Mouse (Mus musculus) cerebellum, adult 9-11 months (tissue): ENCODE measurements around the gene Mxi1.

Experiments used
- DNase-seq: peaks from one replicate; pipeline ENCODE4 v3.0.0; 2022

Mxi1 gene

DNA sequence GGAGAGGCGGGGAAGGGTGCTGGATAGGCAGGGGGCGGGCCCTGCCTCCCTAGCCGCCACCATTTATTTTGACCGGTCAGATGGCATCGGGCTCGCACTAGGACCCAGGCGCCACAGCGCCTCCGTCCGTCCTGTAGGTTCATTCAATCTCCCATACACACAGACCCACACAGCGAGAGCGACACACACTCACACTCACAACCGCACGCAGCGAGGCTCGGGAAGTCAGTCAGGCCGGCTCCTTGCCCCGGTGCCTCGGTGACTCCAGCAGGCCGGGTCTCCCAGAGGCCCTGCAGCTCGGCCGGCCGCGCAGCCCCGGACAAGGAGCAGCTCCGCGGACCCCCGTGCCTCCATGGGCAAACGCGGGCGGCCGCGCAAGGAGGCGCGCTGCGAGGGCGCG is at the start of gene Mxi1:
Gene Mxi1 (plus strand): TSS at position 171 of the 400 bp plus-strand sequence.
- peak; percentile 90 for DNase-seq

DNA sequence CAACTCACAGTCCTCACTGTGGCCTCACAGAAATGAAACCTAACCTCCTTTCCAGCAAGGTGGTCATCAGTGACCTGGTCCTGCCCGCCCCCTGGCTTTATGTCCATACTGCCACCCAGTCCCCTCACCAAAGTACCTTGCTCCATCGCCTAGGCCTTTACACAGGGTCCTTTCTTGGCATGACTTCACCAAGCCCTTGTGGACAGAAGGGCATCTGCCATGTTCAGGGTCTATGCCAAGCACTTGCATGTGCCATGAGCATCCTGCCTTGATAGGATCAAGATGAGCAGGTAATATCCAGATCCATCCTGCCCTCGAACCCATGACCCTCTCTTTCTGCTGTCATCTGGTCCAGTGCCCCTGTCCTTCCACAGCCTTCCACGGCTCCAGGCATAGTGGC is 49.5 kb upstream of the Mxi1 start:
- peak; percentile 37 for DNase-seq

DNA sequence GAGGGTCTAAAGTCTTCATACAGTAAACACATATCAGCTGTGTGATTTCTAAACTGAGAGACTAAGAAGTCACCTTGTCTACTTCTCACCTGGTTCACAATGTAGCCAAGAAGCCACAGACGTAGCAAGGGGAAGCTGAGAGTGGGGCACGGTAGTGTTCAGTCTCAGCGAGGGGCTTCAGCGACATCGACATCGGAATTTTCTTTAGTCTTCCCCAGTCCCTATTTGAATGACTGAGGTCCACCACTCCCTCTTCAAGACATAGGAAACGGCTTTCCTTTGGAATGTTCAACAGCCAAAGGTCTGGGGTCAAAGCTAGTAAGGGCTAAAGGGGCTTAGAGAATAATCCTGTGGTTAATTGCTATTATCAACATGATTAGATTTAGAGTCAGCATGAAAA is 48.3 kb upstream of the Mxi1 start:
- no peak for DNase-seq

DNA sequence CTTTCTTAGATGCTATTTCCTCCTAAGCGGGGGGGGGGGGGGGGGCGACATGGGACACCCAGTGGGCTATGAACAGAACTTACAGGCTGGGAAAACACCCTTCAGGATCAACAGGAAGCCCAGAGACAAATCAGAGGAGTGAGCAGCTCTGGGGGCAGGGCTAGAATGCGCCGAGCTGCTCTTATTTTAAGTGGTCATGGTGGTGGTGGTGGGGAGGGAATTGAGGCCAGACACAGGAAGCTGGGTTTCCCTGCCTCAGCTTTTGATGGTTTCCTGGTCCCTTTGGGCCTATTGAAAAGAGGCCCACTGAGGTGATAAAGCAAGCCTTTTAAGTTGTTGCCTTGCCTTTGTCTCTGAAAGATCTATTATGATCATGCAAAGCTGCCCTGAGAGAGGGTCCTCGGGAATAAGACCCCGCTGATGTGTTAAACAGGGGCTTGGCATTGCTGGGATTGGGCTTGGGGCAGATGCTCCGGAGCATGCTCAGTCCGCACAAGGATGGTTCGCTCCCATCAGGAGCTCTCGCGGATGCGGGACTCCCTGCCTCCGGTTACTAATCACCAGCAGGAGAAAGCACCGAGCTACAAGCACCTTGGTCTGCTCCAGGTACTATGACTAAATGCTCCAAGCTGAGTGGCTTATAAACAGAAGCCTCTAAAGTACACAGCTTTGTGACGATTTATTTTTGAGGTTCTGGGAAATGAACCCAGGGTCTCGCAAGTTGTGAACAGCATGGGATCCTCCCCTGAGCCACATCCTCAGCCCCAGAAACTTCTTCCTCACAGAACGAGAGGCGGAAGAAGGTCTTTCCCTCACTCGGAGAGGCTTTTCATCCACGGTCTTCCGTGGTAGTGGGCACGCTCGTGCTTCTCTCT is 46.2 kb upstream of the Mxi1 start:
- DNase-seq, result no peak

DNA sequence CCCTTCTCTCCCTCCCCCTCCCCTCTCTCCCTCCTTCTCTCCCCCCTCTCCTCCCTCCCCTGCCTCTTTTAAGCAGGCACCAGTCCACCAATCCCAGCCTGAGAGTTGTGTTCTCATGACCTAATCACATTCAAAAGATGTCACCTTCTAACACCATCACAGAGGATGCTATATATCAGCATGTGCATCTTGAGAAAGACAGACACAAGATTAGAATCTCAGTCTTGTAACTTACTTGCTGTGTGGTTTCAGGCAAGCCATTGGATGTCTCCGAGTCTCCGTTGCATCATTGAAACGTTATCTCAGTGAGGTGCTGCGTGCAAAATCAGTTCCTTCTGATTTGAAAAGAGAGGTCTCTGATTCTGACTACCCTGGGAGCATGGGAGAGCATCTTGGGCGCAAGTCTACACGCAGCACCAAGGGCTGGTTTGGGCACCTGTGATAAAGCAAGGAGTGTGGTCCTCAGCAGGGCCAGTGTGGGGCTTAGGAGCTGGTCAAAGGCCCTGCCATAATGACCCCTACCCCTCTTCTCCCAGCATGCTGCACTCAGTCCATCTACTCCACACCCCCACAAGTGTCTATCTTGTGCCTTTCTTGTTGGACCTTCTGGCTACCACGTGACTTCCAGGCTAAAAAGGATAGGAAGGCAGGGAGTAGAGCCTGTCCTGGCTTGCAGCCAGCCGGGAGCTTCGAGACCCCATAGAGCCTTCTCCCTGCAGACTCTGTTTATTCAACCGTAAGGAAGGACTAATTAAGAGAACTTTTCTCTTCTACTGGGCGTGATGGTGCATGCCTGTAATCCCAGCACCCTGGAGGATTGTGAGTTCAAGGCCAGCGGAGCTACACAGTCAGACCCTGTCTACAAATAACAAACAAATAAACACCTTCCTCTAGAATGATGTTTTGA is 45.2 kb upstream of the Mxi1 start:
- DNase-seq, result no peak

DNA sequence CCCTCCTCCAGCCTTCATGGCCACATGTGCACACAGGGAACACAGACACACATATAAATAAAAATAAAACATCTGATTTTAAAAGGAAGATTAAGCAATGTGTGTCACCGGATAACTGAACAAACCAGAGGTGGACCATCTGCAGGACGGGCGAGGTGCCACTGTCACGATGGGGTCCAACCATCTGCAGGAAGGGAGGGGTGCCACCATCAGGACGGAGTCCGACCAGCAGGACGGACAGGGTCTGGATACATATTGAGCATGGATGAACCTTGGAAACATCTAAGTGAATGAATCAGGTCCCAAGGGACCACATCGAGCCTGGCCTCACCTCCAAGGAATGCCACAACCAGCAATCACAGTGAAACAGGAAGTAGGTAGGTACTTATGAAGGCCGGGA is 43.0 kb upstream of the Mxi1 start:
- no peak for DNase-seq

DNA sequence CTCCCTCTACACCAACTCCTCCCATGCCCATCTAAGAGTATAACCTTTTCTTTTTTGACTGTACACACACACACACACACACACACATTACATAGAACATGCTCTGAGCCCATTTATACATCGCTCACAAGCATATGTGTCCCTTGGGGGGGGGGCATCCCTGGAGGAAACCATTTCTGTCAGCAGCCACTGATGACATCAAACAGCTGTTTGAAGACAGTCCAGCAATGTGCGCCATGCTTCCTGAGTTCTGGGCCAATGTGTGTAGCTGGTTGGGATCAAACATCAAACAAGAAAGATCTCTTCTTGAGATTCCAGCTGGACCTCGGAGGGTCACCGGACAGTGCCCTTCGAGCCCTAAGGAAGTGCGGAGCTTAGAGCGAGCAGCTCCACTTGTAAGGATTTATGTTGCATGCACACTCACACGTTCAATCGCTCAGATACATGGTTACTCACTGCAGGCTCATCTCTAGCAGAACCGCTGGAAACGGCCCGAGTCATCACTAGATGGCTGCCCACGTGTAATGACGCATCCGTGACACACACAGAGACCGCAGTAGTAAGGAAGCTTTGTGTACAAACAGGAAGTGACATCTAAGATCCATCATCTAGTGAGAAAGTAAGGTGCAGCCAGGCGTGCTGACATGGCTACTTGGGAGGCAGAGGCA is 37.1 kb upstream of the Mxi1 start:
- no peak for DNase-seq

DNA sequence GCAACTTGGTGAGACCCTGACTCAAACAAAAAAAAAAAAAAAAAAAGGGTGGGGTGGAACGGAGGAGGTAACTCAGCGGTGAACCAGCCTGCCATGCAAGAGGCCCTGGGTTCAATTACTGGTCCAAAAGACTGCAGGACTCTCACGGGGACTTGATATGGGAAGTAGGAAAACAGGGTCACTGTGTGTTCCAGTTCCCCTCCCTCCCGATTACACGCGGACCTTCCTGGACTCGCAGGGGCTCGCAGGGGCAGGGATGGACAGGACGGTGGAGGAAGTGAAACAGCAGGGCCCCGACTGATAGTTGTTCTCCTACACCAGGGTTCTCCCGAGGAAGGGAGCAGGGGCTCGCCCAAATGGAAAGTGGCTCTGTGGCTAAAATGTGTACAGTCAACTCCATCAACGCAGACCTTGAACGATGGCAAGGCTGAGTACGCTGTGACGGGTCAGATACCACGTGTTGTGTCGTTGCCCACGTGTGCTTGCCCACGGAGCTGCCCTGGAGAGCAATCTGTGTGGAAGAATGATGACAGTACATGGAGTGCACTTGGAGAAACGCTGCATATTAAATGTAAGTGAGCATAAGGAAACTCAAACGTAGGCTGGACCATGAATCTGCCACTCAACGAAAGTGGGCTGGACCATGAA is 36.4 kb upstream of the Mxi1 start:
- no peak for DNase-seq

DNA sequence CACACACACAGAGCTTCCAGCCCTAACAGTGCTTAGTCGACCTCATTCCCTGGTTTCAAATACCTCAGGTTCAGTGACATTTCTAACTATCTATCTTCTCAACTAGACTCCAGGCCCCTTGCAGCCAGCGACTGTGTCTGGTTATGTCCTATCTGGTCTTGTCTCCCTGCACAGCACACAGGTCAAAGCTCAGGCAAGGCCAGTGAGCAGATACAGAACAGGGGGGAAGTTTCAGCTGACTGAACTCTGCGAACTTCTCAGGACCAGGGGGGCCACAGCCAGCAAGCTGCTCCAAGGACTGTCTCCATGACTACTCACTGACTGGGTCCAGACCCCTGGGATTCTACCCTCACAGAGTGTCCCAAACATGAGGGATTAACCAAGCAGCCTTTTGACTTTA is 35.1 kb upstream of the Mxi1 start:
- DNase-seq, result no peak

DNA sequence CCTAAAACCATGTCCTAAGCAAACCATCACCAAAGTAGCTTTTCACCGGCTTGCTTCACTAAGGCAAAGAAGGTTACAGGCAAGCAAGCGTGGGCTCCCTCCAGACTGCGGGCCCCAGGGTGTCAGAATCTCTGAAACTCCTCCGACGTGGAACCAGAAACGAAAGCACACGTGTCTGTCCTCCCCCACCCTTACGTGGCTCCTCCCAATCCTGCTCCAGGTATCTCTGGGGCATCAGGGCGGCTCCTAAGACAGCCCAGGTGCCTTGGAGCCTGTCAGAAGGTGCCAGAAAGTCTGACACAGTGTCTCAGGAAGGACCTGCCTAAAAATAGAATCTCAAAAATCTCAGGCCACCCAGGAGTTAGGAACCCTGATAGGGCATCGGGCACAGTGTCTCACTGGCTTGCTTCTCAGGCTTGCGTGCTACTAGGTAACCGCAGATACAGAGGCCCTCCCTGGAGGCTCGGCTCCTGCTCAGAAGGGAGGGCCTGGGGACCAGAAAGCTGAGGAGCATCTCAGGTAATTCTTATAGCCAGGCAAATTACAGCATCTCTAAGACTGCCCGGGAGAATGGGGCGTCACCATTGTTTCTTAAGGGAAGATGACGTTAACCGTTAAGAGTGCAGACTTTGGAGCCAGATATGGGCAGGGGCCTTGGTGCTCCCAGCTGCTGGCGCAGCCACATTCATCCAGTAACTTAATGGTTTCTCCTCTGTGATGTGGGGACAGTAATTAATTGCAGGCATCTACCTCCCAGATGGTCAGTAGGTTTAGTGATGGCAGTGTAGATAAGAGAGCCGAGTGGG is 33.2 kb upstream of the Mxi1 start:
- no peak for DNase-seq

DNA sequence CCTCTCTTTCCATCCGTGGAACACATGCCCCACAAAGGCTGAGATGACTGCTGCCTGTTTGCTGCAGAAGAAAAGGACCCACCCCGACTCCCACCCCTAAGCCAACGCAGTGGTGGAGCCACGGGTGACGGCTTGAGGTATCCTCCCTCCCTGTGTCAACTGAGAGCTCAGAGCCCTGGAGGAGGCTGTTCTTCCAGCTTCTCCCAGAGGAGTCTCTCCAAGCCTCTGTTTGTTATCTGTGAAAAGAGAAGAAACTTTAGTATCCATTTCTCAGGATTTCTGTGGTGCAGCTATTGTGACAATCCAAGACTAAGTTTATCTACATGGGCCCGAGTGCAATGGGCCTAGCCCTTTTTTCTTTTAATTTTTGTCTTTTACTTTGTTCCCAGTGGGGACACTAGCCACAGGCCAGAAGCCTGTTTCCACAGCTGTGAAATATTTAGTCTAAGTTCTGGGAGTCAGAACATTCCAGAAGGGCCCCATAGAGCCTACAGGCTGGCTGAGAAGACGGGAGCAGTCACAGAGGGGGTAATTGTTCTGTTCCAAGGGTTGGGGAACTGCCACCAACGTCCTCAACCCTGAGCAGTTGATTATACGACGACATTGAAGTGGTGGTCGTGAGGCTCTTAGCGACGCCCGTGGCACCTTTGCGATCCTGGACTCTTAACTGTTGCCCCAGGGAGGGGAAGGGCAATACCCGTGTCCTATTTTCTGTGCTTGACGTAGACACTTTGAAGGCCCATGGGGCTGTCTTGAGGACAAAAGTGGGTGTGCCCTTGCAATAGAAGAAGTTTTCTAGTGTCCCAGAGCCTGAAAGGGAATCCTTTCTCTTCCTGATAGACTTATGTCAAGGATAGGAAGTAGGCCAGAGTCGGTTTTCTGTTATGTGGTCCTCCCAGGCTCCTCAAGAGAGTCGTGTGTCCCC is 31.6 kb upstream of the Mxi1 start:
- DNase-seq, result no peak

DNA sequence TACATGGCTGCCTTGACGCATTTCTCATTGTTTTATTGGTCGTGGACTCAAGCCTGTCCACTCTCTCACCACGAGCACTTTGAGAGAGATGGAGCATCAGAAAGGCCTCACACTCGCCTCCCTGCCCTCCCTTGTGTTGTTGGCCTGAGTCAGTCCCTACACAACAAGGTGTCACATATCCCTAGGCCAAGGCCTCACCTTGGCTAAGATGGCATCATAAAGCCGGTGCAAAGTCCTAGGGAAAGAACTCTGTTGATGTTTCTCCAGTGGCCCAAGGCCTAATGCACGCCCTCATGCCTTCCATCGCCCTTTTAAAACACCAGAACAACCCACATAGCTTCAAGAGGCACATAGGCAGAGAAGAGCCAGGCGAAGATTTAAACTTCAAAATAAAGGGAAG is 30.1 kb upstream of the Mxi1 start:
- DNase-seq, result no peak

DNA sequence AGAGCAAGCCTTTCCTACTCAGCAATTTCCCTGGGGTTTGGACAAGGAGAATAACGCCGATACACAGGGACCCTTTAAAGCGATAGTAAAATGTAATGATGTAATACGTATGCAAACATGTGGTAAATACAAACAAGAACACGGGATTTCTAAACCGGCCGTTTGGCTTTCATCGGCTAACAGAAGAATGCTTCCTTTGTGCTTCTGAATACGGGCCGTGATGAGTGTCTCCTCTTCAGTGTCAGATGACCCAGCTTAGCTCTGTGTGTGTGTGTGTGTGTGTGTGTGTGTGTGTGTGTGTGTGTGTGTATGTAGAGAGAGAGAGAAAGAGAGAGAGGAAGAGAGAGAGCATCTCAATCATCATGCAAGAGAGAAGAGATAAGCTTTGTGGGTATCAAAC is 27.7 kb upstream of the Mxi1 start:
- DNase-seq, result no peak

DNA sequence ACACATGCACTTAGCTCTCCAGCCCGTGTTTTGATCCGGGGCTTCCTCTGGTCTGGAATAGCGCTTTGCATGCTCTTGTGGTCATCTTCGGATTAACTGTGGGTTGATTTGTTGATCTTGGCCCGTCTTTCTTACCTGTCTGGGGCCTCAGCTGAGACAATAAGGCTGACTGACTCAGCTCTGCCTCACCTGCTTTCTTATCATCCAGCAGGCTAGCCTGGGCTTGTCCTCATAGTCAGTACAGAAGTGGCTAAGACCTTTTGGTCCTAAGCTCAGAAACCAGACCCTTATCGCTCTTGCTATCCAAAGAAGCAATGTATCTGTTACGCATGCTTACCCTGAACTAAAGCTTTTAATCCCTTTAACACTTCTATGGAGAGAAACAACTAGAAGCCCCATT is 26.6 kb upstream of the Mxi1 start:
- no peak for DNase-seq

DNA sequence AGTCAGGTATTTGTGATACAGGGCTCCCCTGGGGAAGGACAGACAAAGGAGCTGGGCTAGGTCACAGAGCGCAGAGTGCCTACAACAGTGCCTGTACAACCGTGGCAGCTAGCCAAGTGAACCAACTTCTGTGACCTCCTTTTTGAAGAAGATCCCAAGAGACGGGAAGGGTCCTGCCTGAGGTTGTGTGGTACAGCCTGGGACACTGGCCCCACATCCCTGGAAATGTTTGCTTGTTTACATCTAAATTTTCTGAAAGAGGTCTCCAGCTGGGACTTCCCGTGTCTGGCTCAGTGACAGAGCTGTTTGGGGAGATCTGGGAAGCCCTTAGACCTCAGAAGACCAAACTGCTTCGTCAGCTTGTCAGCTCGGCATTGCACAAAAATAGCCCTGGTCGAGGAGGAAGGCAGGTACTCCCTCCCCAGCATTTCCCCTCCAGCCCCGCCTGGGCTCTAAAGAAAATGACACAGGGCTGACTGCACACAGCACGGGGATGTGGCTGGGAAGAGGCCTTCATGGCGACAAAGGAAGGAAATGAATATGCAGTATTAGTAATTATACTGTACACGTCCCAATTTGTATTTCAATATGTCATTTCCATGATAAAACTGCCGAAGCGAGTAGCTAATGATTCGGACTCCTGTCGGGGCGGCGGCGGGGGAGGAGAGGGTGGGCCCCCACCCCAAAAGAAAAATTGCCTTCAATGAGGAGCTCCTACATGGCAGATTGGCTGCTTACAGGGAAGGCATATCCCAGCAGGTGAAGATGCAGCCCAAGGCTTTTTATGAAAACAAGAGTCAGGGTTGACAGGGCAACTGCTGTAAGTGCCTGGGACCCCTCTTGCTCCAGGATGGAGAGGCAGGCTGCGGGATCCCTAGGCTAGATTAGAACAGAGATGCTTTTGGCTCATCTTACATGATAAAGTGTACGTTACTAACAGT is 25.8 kb upstream of the Mxi1 start:
- peak; percentile 24 for DNase-seq

DNA sequence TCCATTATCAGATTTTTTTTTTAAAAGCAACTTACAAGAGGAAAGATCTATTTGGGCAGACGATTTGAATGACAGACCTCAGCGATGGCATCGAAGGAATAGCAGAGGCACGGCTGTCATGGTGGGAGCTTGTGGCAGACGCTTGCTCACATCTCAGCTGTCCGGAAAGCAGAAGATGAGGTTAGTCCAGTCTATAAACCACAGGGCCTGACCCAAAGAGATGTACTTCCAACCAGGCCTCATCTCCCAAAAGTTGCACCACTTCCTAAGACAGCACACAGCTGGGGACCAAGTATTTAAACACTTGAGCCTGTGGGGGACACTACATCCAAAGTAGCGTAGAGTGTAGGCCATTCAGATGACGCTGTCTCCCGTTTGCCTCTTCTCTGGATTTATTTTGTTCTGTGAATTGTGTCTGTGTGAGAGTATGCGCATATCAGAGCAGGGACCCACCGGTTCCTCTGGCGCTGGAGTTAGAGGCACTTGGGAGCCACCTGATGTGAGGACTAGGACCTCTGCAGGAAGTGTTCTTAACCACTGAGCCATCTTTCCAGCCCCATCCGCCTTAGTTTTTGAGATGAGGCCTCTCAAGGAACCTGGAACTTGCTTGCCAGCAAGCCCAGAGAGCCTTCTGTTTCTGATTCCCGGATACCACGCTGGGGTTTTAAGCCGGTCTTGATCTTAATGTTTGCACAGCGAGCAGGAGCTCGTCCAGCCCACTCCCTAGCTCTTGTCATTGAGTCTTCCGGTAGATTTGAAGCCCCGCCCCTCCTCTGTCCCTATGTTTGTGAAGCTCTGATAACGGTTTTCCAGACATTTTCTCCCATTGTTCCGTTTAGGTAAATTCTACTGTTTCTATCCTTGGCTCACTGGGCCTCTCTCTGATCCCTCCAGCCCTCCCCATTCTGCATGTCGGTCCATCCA is 13.7 kb upstream of the Mxi1 start:
- no peak for DNase-seq

DNA sequence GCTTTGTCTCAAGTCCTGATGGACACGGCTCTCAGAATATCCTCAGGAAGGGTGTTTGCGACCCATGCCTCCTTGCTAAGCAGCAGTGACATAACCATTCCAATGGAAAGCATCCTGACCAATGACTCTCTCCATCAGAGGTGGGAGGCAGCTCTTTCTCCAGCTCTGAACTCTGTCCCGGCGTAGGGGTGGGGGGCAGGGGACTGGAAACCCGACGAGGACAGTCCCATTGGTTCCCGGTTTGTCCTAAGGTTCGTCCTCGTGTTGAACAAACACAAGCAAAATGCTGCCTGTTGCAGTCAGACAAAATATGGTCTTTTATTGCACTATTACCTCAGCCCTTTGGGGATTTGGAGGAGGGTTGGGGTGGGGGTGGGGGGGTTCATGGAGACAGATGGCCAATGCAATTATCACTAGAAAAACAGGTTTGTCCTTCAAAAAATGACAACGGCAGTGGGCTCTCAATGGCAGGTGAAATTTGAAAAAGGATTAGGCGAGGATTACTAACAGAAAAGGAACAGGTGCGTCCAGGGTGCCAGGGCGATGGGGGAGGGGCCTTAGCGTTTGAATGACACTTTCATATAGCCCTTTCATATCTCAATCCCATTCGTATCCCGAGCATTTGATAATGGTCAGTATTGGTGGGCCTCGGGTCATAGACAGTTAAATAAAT is 11.0 kb upstream of the Mxi1 start:
- DNase-seq, result no peak

DNA sequence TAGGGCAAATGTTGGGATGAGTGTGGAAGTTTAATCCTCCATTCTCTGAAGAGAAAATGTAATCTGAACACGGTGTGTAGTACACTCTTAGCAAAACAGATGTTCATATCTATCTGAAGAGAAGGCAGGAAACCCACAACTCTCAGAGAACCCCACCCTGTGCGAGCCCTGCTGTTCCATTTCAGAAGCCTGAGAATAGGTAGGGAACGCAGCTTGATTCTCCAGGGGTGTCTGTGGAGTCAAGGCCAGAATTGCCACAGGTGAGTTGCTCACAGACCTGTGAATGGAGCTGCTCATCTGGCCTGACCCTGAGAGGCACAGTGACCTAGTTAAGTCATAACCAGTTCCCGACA is 10.5 kb upstream of the Mxi1 start:
- no peak for DNase-seq
